Mouse (Mus musculus) testis, adult 2 months (tissue): Measurements from ENCODE around the gene Gak. TPM values are rescaled to one million over a fixed set of nuclear protein-coding genes. Genes with fewer than 3 reads are reported as not detected.
A peak's percentile ranks its signal among the peaks of the same experiment; 100 is the strongest.

ENCODE experiments used
- H3K27ac ChIP-seq: fragments of 200-500 bp; 2 replicates; pipeline ENCODE4 v1.5.1; 2012; ENCODE audit warnings: low read depth, low read length; ENCODE audit not compliant: control insufficient read depth, insufficient read depth
- H3K27me3 ChIP-seq: fragments of 200-500 bp; 2 replicates; pipeline ENCODE4 v1.6.1; 2012; ENCODE audit warnings: mild to moderate bottlenecking, low read length, moderate library complexity; ENCODE audit not compliant: control insufficient read depth, insufficient read depth
- H3K36me3 ChIP-seq: fragments of 200-500 bp; 2 replicates; pipeline ENCODE4 v1.6.1; 2012; ENCODE audit warnings: mild to moderate bottlenecking, low read length; ENCODE audit not compliant: control insufficient read depth, insufficient read depth
- H3K4me1 ChIP-seq: fragments of 200-500 bp; 2 replicates; pipeline ENCODE4 v1.6.1; 2012; ENCODE audit warnings: low read length; ENCODE audit not compliant: control insufficient read depth, insufficient read depth
- H3K4me3 ChIP-seq: fragments of 200-500 bp; 2 replicates; pipeline ENCODE4 v1.5.1; 2012; ENCODE audit warnings: low read depth, mild to moderate bottlenecking, low read length, moderate library complexity, mixed read lengths; ENCODE audit not compliant: control insufficient read depth
- CTCF ChIP-seq: fragments of 200-500 bp; IDR thresholded peaks from 2 replicates; pipeline ENCODE4 v1.5.1; 2012; ENCODE audit warnings: low read depth, mild to moderate bottlenecking, inconsistent platforms, low read length, moderate library complexity; ENCODE audit not compliant: control insufficient read depth, insufficient read depth, insufficient replicate concordance
- POLR2A ChIP-seq: fragments of 200-500 bp; IDR thresholded peaks from 2 replicates; pipeline ENCODE4 v1.6.1; 2012; ENCODE audit warnings: low read depth, mild to moderate bottlenecking, inconsistent platforms, low read length, moderate library complexity; ENCODE audit not compliant: control insufficient read depth
- polyA plus RNA-seq: library from polyadenylated mRNA; depleted of rRNA; stranded (reverse); fragments of >200 nt; gene quantifications from 2 replicates; pipeline ENCODE4 v1.2.3, GENCODE M21; 2012

Gene Gak
- polyA plus RNA-seq, 1 experiment: 36.8 TPM

GRCm38 (mm10) chr5:108670785-108671184, 41.2 kb upstream of the Gak start:
- Histone ChIP-seq H3K4me1 (peaks cover 11% of the 10 kb centered on the region), H3K4me3 (no peak overlapping the region), H3K27ac (no peak overlapping the region), H3K27me3 (no peaks in the 10 kb centered on the region), H3K36me3 (no peaks in the 10 kb centered on the region)
- TF ChIP-seq CTCF (peak; percentile 41; the same call in 1 of the 2 replicates), POLR2A (no peak)

DNA sequence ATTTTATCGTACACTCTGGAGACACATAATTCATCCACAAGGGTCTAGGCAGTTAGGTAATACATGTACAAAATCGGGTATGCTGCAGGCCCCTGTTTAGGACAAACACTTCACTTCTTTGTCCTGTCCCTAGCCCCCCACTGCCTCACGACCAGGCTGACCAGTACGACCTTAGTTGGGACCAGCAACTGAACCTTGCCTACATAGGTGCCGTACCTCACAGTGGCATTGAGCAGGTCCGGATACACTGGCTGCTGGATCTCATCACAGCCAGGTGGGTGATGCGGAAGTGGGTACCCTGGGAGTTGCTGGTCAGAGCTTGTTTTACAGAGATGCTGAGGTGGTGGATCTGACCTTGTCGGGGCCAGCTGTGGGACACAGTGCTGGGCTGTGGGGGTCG, 40.4 kb upstream of the Gak start:
- Histone ChIP-seq H3K4me3 (no peak overlapping the region), H3K27ac (no peak overlapping the region), H3K36me3 (no peaks in the 10 kb centered on the region), H3K27me3 (no peaks in the 10 kb centered on the region), H3K4me1 (peaks cover 11% of the 10 kb centered on the region)
- TF ChIP-seq POLR2A (no peak), CTCF (no peak)

DNA sequence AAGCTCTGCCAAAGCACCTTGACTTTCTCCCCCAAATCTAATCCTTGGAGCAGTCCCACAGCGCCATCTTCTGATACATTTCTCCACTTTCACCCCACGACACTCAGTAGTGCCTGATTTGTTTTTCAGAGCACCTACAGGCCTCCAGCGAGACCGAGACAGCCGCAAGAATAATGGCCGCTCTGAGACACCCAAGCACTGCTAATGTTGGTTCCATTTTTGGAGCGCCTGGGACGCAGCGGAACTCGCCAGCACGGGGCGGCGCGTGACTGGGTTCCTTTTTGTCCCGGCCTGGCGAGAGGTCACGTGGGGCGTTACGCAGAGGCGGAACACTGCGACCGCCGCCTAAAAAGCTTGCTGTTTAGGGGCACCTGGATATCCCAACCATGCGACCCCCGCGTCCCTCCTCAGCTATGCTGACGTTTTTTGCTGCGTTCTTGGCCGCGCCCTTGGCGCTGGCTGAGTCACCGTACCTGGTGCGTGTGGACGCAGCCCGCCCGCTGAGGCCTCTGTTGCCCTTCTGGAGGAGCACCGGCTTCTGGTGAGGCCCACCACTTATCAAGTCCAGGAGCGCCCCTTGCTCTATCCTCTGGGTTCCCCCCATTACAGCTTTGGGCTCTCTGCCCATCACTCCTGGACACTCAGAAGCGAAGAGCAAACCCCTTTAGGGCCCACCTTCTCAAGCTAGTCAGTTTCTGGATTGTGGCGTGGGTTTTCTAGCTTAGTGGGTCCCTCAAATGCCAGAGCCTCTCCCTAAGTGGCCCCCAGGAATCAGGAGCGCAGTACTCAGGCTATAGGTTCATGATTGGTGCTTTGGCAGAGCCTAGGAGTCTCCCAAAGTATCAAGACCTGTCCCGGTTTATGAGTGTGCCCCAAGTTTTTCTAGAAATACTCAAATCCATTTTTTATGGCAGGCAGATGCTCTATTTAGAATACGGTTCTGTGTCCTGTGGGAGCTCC, 39.7 kb upstream of the Gak start, which contains the start of gene Dgkq:
TSS of gene Dgkq (minus strand) at position 696 of the 960 bp plus-strand sequence.
- Histone ChIP-seq H3K4me3 (peak within 1 kb of the TSS; percentile 95), H3K27ac (peak within 1 kb of the TSS; percentile 79), H3K36me3 (no peaks in the 10 kb centered on the region), H3K4me1 (peaks cover 11% of the 10 kb centered on the region), H3K27me3 (no peaks in the 10 kb centered on the region)
- no peak; the same call in 1 of the 2 replicates for TF ChIP-seq POLR2A
- no peak for TF ChIP-seq CTCF

DNA sequence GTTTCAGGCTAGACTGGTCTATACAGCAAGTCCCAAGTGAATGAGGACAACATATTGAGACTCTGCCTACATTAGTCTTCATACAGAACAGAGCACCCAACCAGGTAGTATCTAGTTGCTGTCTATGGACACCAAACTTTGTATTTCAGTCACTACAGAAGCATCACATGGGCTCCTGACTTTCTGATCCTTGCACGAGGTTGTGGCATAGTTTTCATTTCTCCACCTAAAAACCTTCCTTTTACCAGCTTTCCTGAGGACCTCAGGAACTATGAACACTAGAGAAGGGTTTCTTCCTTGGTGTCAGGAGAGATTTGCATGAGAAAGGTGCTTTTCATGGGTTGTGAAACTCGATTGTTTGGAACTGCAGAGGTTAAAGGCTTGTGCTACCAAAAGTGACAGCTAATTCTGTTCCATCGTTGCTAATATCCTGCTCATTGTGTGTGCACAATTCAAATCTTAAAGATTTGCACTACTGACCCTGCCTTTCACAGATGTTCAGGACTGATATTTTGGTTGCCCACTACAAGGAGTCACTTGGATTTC, 38.9 kb upstream of the Gak start:
- Histone ChIP-seq H3K4me1 (peaks cover 11% of the 10 kb centered on the region), H3K27me3 (no peaks in the 10 kb centered on the region), H3K27ac (peak overlapping the region; percentile 79), H3K36me3 (no peaks in the 10 kb centered on the region), H3K4me3 (peak overlapping the region; percentile 95)
- no peak for TF ChIP-seq CTCF
- no peak for TF ChIP-seq POLR2A

GRCm38 (mm10) chr5:108667370-108667769, 37.8 kb upstream of the Gak start:
- no peak overlapping the region for H3K4me3 ChIP-seq
- no peaks in the 10 kb centered on the region for H3K36me3 ChIP-seq
- H3K4me1 ChIP-seq: peaks cover 11% of the 10 kb centered on the region
- no peak overlapping the region for H3K27ac ChIP-seq
- H3K27me3 ChIP-seq: no peaks in the 10 kb centered on the region
- TF ChIP-seq POLR2A: no peak
- TF ChIP-seq CTCF: no peak

DNA sequence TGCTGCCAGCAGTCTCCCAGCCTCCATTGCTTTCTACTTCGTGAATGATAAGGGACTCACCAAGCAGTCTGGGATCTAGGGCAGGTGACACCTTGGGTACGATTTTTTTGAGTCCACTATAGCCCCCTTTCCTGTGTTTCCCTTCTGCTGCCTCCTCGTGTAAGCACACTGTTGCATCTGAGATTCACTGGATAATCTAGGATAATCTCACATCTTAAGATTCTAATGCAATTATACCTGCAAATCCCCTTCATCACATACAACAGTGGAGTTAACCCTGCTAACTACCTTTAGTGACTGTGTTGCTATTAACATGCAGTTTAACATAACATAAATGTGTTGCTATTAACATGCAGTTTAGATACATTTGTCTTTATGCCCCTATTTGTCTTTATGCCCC, 35.5 kb upstream of the Gak start:
- H3K4me3 ChIP-seq: no peak overlapping the region
- H3K27ac ChIP-seq: no peak overlapping the region
- H3K27me3 ChIP-seq: no peaks in the 10 kb centered on the region
- H3K4me1 ChIP-seq: peaks cover 17% of the 10 kb centered on the region
- TF ChIP-seq CTCF: no peak
- TF ChIP-seq POLR2A: no peak
- no peaks in the 10 kb centered on the region for H3K36me3 ChIP-seq

- no peaks in the 10 kb centered on the region for H3K27me3 ChIP-seq
- no peak overlapping the region for H3K4me3 ChIP-seq
- H3K4me1 ChIP-seq: peaks cover 8% of the 10 kb centered on the region
- TF ChIP-seq CTCF: no peak
- no peak for TF ChIP-seq POLR2A
- no peak overlapping the region for H3K27ac ChIP-seq
- H3K36me3 ChIP-seq: no peaks in the 10 kb centered on the region
These were observed 33.2 kb upstream of the Gak start for GRCm38 (mm10) chr5:108662772-108663171.
